Mouse (Mus musculus) liver, adult 2 months (tissue): ENCODE measurements around the gene Frmd3.

Experiments used
- CTCF ChIP-seq: fragments of 200-500 bp; IDR thresholded peaks from 2 replicates; pipeline ENCODE4 v1.5.1; 2011; ENCODE audit warnings: low read depth, low read length, control low read depth
- POLR2A ChIP-seq: fragments of 200-500 bp; IDR thresholded peaks from 2 replicates; pipeline ENCODE4 v1.6.1; 2011; ENCODE audit warnings: low read length, control low read depth; ENCODE audit not compliant: insufficient read depth; ENCODE audit errors: extremely low read depth

GRCm38 (mm10) chr4:74191528-74191927, 178.3 kb downstream of the Frmd3 start:
- TF ChIP-seq POLR2A (no peak), CTCF (no peak)
